Mouse (Mus musculus) hindbrain, embryonic 14.5 days (tissue): ENCODE measurements around the gene Gpr135. TPM values are rescaled to one million over a fixed set of nuclear protein-coding genes. Genes with fewer than 3 reads are reported as not detected.

ENCODE experiments used
- ATAC-seq: fragments of 200-750 bp; cut with Nextera tagmentation; 2 replicates; pipeline ENCODE4 v1.8.0; 2017; ENCODE audit warnings: moderate number of reproducible peaks, mild to moderate bottlenecking, moderate TSS enrichment, moderate library complexity; ENCODE audit not compliant: low FRiP score
- DNase-seq: peaks from one replicate; pipeline ENCODE4 v3.0.0-alpha.2; 2015; ENCODE audit warnings: low spot score
- H3K27ac ChIP-seq: fragments of 300-500 bp; sonication (generic); 2 replicates; pipeline ENCODE4 v1.5.1; 2014; ENCODE audit warnings: mild to moderate bottlenecking, moderate library complexity
- H3K27me3 ChIP-seq: fragments of 300-500 bp; sonication (generic); 2 replicates; pipeline ENCODE4 v1.6.1; 2014; ENCODE audit warnings: mild to moderate bottlenecking, low read length, mixed read lengths; ENCODE audit not compliant: control insufficient read depth, insufficient read depth
- H3K36me3 ChIP-seq: fragments of 300-500 bp; sonication (generic); replicated peaks from 2 replicates; pipeline ENCODE4 v1.6.1; 2014; ENCODE audit not compliant: control insufficient read depth, insufficient read depth
- H3K4me1 ChIP-seq: fragments of 300-500 bp; sonication (generic); replicated peaks from 2 replicates; pipeline ENCODE4 v1.6.1; 2014; ENCODE audit warnings: antibody characterized with exemption, low read length, mixed read lengths; ENCODE audit not compliant: control insufficient read depth, insufficient read depth
- H3K4me2 ChIP-seq: fragments of 300-500 bp; sonication (generic); replicated peaks from 2 replicates; pipeline ENCODE4 v1.6.1; 2014; ENCODE audit warnings: mild to moderate bottlenecking, moderate library complexity
- H3K4me3 ChIP-seq: fragments of 300-500 bp; sonication (generic); replicated peaks from 2 replicates; pipeline ENCODE4 v1.5.1; 2014; ENCODE audit warnings: mild to moderate bottlenecking, low read length
- H3K9ac ChIP-seq: fragments of 300-500 bp; sonication (generic); 2 replicates; pipeline ENCODE4 v1.6.1; 2014
- H3K9me3 ChIP-seq: fragments of 300-500 bp; sonication (generic); 2 replicates; pipeline ENCODE4 v1.6.1; 2016; ENCODE audit warnings: low read length; ENCODE audit not compliant: control insufficient read depth
- whole genome bisulfite sequencing: fragments of 180-500 bp; shearing (Covaris S2); extraction: QIAGEN DNeasy Blood & Tissue Kit; methylation state at CpG from one replicate; pipeline ENCODE4 v1.1.7; 2014; 5-methylcytosine and 5-hydroxymethylcytosine counted together
- polyA plus RNA-seq: library from polyadenylated mRNA; unstranded; fragments of >200 nt; fragmentation: Nextera tagmentation; extraction: Ambion mirVana; gene quantifications from 2 replicates; pipeline ENCODE4 v1.2.1, GENCODE M21; 2014

The Gpr135 gene
- polyA plus RNA-seq, 1 experiment from 2014 or later: 7.3 TPM

DNA sequence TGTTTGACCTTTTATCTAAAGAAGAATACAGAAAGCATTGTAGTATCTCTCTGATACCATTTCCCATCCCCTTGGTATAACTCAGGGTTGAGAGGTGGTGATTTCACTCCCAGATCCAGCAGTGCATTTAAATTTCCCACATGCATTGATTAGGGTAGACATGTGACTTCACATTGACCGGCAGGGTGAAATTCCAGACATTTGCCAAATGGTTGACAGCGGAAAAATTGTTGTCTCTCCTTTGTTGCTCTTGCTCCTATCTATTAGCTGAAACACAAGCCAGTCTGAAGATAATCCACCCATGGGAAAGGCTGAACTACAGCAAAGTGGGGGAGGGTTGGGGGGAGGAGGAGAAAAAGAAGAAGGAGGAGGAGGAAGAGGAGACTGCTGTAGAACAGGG is 32.1 kb downstream of the Gpr135 start:
- no peak for ATAC-seq
- H3K27me3 ChIP-seq: no peaks in the 10 kb centered on the region
- WGBS: 48% methylated on average over 2 of the region's 2 CpGs
- no peaks in the 10 kb centered on the region for H3K9me3 ChIP-seq
- no peaks in the 10 kb centered on the region for H3K4me1 ChIP-seq
- no peak overlapping the region for H3K4me2 ChIP-seq
- no peak overlapping the region for H3K27ac ChIP-seq
- H3K36me3 ChIP-seq: no peaks in the 10 kb centered on the region
- H3K9ac ChIP-seq: no peak overlapping the region
- no peak overlapping the region for H3K4me3 ChIP-seq
- DNase-seq: no peak

DNA sequence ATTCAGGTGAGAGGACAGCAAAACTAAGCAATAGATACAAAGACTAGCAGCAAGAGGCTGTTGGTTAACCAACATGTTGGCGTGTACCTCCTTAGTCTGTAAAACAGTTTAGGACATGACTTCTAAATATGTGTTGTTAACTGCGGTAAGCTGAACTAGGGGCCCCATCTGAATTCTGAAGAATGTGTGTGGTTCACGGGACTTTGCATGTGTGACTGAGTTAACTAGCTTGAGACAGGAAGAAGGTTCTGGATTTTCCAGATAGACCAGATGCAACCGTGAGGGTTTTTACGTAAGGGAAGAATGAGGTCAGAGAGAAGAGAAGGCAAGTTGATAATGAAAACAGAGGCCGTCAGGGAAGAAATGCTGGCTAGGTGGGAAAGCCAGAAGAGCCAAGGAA is 33.9 kb downstream of the Gpr135 start:
- ATAC-seq: no peak
- WGBS: 95% methylated on average over 6 of the region's 6 CpGs

DNA sequence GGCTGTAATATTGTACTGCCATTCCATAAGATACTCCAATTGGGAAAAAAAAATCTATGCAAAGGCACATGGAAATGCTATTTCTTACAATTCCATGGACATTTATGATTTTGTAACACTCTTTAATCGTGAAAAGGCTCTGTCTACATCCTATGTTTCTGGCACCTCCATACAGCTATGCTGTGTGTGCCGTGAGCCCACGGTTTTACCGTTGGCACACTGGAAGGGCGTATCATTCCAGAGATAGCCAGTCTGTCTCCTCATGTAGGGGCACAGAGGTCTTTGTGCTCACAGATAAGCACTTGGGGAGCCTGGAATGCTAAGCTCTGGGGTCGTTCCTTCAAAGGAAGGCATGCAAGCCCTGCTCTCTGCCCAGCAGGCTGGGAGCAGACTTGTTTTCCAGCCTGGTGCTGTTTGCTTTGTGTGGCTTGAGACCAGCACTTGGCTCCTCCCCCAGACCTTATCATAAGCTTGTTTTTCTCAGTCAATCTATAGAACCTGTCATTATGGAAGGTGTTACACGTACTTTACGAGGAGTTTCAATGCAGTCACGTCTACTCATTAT is 34.7 kb downstream of the Gpr135 start:
- Histone ChIP-seq H3K4me3 (no peak overlapping the region), H3K9ac (no peak overlapping the region), H3K9me3 (no peaks in the 10 kb centered on the region), H3K27me3 (no peaks in the 10 kb centered on the region), H3K4me2 (no peak overlapping the region), H3K4me1 (no peaks in the 10 kb centered on the region), H3K36me3 (no peaks in the 10 kb centered on the region), H3K27ac (no peak overlapping the region)
- DNase-seq: no peak
- WGBS: 76% methylated on average over 9 of the region's 9 CpGs
- no peak for ATAC-seq

More for the DNA sequence above, 33.9 kb downstream of the Gpr135 start:
- H3K4me3 ChIP-seq: no peak overlapping the region
- H3K9me3 ChIP-seq: no peaks in the 10 kb centered on the region
- H3K27ac ChIP-seq: no peak overlapping the region
- DNase-seq: no peak
- H3K36me3 ChIP-seq: no peaks in the 10 kb centered on the region
- no peaks in the 10 kb centered on the region for H3K27me3 ChIP-seq
- H3K4me1 ChIP-seq: no peaks in the 10 kb centered on the region
- H3K4me2 ChIP-seq: no peak overlapping the region
- H3K9ac ChIP-seq: no peak overlapping the region

DNA sequence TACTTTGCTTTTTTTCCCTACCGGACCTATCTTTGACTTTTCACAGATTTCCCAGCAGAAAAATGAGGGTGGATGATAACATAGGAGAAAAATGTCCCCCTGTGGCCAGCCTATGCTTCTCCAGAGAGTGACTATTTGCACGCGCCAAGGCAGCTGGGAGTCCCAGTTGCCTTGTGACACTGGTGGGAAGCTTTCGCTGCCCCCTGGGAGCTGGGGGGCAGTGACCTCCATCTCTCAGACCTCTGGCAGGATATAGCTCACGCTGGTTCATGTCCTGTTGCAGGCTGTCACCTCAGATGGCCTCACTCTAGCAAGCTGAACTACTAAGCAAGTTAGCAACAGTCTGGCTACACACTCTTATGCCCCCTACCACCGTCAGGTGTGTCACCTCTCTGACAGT is 39.1 kb downstream of the Gpr135 start:
- H3K4me2 ChIP-seq: no peak overlapping the region
- no peak overlapping the region for H3K27ac ChIP-seq
- DNase-seq: no peak
- no peak overlapping the region for H3K4me3 ChIP-seq
- no peak overlapping the region for H3K9ac ChIP-seq
- H3K27me3 ChIP-seq: no peaks in the 10 kb centered on the region
- no peaks in the 10 kb centered on the region for H3K9me3 ChIP-seq
- ATAC-seq: no peak
- H3K4me1 ChIP-seq: no peaks in the 10 kb centered on the region
- WGBS: 86% methylated on average over 6 of the region's 6 CpGs
- no peaks in the 10 kb centered on the region for H3K36me3 ChIP-seq

DNA sequence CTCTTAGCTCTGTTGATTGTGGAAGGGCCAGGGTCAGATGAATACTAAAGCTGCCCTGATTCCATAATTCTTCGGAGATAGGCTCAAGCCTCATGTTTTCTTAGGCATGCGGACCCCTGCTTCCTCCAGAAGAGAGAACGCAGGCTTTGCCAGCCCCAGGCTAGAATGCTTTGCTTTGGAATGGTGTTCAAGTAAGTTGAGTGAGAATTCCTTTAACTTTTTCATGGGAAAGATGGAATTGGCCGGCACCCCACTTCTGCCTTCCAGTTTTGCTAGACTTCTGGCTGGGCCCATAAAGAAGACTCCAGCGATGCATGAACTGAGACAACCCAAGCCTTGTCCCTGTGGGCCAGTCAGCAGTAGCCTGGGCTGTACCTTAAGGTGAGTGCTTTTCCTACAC is 39.8 kb downstream of the Gpr135 start:
- ATAC-seq (no peak), DNase-seq (no peak)
- H3K9me3 ChIP-seq: no peaks in the 10 kb centered on the region
- WGBS: 88% methylated on average over 5 of the region's 5 CpGs
- H3K4me1 ChIP-seq: no peaks in the 10 kb centered on the region
- H3K27ac ChIP-seq: no peak overlapping the region
- H3K4me2 ChIP-seq: no peak overlapping the region
- no peak overlapping the region for H3K4me3 ChIP-seq
- H3K36me3 ChIP-seq: no peaks in the 10 kb centered on the region
- H3K27me3 ChIP-seq: no peaks in the 10 kb centered on the region
- no peak overlapping the region for H3K9ac ChIP-seq

DNA sequence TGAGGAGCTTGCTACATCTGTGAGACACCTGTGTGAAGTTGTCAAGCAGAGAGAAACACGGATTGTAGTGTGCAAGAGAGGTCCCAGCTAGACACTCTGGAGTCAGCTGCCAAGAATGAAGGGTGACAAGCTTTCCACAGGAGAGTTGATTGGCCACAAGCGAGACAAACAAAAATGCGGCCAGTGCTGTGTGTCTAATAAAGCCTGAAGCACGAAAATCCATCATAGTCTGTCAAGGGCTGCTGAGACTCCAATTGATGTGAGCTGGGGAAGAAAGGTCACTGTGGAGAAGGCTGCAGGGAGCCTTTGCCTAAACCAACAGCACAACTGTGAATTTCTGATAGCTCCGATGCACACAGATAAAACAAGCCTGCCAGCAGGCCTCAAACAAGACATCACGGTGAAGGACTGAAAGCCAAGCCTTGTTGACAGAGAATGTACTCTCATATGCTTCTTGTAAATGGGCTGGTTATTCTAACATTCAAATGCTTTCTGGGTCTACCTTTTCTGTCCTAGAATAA is 45.6 kb downstream of the Gpr135 start:
- whole genome bisulfite sequencing: 20% methylated on average over 6 of the region's 6 CpGs
- no peak overlapping the region for H3K4me3 ChIP-seq
- DNase-seq: no peak
- no peak; the same call in 1 of the 2 replicates for ATAC-seq
- no peak overlapping the region for H3K4me2 ChIP-seq
- H3K27me3 ChIP-seq: no peaks in the 10 kb centered on the region
- 0 out of 2 replicates have a peak, but pooled peaks cover 3% of the 10 kb centered on the region for H3K4me1 ChIP-seq
- no peak overlapping the region for H3K9ac ChIP-seq
- no peaks in the 10 kb centered on the region for H3K36me3 ChIP-seq
- no peaks in the 10 kb centered on the region for H3K9me3 ChIP-seq
- no peak overlapping the region for H3K27ac ChIP-seq

DNA sequence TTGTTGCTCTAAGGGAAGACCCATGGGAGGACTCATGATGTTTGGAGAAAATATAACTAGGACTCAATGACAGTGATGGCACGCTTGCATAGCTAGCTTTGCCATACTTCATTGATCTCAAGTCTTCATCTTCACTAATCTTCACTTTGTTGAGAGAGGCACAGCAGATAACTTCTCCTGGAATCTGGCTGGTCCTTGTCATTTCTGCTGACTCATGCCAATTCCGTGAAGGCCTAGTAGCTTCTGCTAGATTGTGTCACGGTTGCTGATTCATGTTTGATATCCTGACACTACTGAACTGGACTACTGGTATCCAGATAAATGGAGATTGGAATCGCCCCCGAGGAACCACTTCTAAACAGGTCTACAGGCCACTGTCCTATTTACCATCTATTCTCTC is 47.4 kb downstream of the Gpr135 start:
- H3K36me3 ChIP-seq: no peaks in the 10 kb centered on the region
- H3K4me3 ChIP-seq: no peak overlapping the region
- H3K27me3 ChIP-seq: no peaks in the 10 kb centered on the region
- H3K4me2 ChIP-seq: no peak overlapping the region
- H3K9me3 ChIP-seq: no peaks in the 10 kb centered on the region
- 0 out of 2 replicates have a peak, but pooled peaks cover 3% of the 10 kb centered on the region for H3K4me1 ChIP-seq
- ATAC-seq (no peak), DNase-seq (no peak)
- H3K27ac ChIP-seq: no peak overlapping the region
- H3K9ac ChIP-seq: no peak overlapping the region
- WGBS: 95% methylated on average over 5 of the region's 5 CpGs

DNA sequence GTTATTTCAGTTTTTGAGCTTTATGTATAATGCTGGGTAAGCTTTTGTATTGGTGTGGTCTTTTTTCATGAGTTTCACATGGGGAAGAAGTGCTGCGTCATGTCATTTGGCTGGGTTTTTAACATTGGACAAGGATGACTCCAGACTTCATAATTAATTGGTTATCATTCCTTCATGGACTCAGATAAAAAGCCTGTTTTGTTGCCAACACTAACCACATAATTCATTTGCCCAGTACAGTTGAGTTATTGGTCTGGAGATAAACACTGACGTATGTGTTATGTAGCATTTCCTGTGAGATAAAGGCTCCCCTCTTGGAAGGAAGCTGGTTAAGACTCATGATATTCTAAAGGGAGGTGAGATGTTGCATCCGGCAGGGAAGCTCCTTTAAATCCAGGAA is 48.1 kb downstream of the Gpr135 start:
- Histone ChIP-seq H3K36me3 (no peaks in the 10 kb centered on the region), H3K27me3 (no peaks in the 10 kb centered on the region), H3K4me1 (0 out of 2 replicates have a peak, but pooled peaks cover 3% of the 10 kb centered on the region), H3K4me3 (no peak overlapping the region), H3K4me2 (no peak overlapping the region), H3K9ac (no peak overlapping the region), H3K27ac (no peak overlapping the region), H3K9me3 (no peaks in the 10 kb centered on the region)
- WGBS: 98% methylated on average over 3 of the region's 3 CpGs
- DNase-seq (no peak), ATAC-seq (no peak)

DNA sequence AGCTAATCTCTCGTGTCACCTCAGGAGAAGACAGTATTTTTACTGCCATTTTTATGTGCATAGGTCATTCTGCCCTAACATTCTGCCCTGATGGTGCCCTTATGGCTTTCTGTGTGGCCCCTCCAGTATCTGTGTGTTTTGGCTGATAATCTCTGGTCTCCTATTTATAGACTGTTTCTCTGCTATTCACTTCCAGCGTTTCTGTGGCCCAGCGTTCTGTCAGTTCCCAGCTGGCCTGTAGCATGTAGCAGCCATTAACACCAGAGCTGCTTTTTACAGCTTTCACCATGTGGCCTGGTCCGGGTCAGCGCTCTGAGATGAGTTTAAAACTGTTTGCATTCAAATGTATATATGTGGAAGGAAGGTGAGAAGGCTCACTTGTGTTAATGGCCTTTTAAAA is 49.4 kb downstream of the Gpr135 start:
- Histone ChIP-seq H3K4me3 (no peak overlapping the region), H3K9me3 (no peaks in the 10 kb centered on the region), H3K9ac (no peak overlapping the region), H3K36me3 (no peaks in the 10 kb centered on the region), H3K27me3 (no peaks in the 10 kb centered on the region), H3K27ac (no peak overlapping the region), H3K4me1 (0 out of 2 replicates have a peak, but pooled peaks cover 3% of the 10 kb centered on the region), H3K4me2 (no peak overlapping the region)
- no peak for DNase-seq
- 72% methylated on average over 5 of the region's 5 CpGs for WGBS
- no peak for ATAC-seq

DNA sequence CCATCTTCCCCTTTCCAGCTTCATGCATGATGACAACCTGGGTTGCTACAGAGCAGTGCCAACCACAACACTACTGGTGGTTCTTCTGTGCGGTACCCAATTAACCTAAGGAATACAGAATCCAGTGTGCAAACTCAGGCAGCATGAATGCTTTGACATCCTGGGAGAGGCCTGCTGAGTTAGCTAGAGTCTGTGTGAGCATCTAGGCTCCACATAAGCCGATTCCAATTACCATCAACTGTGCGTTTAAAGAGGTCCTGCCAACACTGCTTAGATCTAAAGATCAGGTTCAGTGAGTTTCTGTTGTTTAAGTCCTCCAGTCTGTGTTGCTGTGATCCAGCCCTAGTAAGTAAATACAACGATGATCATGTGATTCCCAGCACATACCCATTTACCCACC is 50.6 kb downstream of the Gpr135 start:
- Histone ChIP-seq H3K4me2 (no peak overlapping the region), H3K27me3 (no peaks in the 10 kb centered on the region), H3K36me3 (no peaks in the 10 kb centered on the region), H3K9ac (no peak overlapping the region), H3K9me3 (no peaks in the 10 kb centered on the region), H3K27ac (no peak overlapping the region), H3K4me1 (0 out of 2 replicates have a peak, but pooled peaks cover 3% of the 10 kb centered on the region), H3K4me3 (no peak overlapping the region)
- ATAC-seq: no peak
- DNase-seq: no peak
- WGBS: 90% methylated on average over 4 of the region's 4 CpGs
